Mouse (Mus musculus): ENCODE results near the gene Rab11fip5.

The Rab11fip5 gene

DNA sequence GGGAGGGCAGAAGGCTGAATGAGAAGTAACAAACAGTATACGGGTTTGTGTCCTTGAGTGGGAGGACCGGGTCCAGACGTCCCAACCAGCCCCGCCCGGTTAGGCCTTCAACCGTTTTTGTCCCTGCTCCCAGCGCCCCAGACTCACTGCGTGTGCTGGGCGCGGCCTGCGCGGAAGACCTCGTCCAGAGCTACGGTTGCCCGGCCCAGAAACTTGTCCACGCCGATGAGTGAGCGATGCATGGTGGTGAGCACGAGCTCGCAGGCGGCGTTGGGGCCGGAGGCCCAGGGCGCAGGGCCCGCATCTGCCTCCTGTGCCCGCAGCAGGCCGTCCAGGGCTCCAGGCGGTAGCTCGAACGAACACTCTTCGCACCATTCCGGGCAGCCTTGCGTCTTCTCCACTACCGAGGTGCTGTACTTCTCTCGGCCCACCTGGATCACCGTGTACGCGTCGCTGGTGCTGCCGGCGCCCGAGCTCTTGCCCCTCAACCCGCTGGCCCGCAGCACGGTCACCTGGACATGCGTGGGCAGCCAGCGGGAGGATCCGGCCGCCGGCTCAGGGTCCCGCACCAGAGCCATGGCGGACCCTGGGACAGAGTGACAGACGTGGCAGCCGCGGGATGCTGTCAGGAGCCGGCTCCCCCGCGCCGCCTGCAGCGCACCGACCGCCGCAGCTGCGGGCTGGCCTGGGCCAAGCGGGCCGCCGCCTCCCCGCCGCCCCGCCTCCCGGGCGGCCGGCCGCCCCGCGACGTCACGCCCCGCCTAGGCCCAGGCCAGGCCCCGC lies at the start of gene Rab11fip5:
TSS of gene Rab11fip5 (minus strand) at position 684 of the 783 bp plus-strand sequence.
- DNase-seq: peak; percentile 35

DNA sequence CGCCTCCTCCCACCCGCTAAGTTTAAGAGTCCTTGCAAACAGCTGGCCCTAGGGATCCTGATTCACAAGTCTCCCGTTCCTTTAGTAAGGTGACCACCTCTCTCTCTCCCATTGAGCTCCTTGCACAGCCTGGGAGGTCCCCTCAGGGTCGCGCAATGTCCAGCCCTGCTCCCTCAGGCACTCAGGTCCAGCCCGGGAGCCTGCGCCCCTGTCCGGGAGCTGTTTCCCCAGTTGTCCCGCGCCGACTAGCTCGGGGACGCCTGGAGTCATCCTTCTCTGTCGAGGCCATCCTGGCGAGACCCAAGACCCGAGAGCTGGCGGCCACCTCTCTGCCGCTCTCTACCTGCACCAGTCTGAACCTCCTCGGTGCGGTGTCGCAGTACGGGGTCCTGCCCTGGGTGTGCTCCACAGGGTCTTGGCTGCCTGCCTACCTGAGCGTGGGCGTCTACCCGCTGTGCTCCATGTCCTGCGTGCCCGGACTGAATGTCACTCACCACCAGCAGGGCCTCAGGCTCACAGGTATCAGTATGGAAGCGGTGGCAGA lies 49.5 kb upstream of the Rab11fip5 start, which contains the start of gene Noto:
TSS of gene Noto (plus strand) at position 51 of the 544 bp plus-strand sequence.
- no peak for DNase-seq

DNA sequence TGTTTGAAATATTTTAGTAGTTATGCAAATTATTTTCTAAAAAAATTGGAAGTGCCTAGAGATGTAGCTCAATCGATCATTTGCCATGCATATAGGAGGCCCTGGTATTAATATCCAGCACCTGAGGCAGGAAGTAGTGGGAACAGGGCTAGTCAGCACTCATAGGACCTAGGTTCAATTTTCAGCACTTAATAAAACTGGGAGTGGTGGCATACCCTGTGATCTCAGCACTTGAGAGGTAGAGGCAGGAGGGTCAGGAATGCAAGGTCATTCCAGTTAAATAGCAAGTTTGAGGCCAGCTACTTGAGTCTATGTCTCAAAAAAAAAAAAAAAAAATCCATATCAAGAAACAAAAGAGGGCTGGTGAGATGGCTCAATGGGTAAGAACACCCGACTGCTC lies 44.7 kb upstream of the Rab11fip5 start:
- no peak for DNase-seq

DNA sequence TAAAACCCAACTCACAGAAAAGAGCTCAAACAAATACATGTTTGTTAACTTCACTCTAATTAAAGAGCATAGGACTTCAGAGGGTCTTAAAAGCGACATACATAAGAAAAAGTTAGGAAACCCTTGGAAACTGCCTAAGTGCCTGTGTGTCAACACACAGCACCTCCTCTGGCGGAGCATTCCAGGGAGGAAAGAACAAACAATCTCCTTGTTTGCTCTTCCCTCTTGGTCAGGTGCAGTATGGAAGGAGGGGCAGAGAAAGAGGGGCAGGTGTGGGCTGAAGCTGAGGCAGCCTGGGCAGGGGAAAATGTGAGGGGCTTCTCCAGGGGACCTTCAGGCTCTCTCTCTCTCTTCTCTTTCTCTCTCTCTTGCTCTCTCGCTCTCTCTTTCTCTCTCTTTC lies 41.4 kb upstream of the Rab11fip5 start:
- no peak for DNase-seq

DNA sequence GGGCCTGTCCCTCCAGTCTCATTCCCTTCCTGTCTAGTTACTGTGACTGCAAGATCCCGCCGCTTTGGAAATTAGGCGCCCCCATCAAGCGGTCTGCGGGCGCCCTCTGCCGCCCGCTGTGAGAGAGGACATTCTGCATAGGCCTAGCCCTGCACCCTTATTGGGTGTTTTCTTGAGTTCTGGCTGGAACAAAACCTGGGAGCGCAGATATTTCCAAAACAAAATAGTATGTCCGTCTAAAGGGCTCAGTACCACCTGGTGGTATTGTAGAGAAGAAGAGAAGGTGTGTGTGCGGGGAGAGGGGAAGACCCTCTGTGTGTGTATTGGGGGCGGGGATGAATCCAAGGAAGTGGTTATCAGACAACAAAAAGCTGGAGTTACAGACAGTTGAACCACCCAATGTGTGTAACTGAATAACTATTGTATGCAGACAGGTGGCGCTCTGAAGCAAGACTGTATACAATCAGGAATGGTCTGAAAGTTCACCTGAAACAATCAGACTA lies 36.4 kb upstream of the Rab11fip5 start:
- DNase-seq: peak; percentile 56

DNA sequence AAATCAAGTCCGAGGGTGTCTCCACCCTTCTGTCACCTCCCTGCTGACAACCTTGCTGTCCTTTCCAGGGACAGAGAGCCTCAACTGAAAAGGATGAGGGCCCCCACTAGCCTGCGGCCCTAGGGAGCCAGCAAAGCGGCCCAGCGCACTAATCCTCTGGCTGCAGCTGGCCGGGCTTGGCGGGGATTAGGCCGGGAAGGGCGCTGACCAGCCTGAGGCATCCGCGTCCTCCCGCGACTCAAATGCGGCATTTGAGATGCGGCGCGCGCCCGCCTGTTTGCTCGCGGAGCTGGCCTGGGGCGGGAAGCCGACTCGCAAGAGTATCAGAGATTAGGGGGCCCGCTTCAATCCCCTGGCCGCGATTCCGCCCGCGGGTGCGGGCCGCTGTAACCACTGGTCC lies 34.6 kb upstream of the Rab11fip5 start:
- DNase-seq: peak; percentile 19

DNA sequence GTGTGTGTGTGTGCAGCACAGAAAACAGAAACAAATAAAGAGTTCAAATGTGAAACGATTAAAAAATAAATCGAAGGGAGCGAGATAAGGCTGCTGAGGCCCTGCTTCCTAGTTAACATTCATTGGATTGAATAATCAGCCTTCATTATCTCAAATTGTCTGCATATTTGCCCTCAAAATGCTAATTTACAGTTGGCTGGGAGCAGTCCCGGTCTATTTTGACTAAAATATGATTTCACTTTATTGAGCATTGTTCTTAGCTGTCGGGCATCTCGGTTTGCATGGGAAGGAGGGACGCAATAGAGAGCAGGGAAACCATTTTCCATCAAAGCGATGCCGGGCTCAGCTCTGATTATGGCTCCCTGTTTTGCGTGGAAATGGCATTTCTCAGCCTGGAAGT lies 28.6 kb upstream of the Rab11fip5 start:
- DNase-seq: no peak

DNA sequence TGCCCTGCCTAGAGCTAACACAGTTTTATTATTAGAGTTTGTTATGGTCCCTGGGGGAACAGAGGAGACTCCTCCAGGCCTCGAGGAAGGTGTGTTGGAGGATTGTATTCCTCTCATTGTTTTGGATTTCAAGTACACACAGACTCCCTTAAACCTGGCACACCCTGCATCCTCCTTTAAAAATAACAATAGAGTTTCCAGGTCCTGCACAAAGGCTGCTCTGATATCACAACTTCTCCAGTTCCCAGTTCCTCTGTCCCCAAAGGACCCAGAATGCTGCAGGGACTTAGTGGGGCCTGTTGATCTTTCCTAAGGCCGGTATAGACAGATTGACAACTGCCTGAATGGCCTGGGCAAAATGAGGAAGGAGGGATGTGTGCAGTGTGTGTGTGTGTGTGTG lies 28.2 kb upstream of the Rab11fip5 start:
- DNase-seq: no peak

DNA sequence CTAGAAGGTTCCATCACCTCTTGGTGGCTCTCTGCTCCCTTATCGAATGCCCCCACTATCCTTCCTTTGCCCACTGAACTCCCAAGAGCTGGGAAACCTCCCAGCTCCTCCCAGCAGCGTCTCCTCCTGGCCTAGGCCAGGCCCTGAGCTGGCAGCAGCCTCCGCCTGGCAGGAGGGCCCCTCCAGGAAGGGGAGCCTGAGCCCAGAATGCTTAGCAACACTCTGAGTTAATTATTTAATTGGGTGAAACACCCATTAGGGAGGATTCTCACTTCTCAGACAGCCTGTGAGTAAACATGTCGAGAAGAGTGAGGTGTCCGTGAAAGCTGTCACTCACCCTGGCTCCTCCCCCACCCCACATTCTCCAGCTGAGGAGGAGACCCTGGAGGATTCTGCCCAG lies 25.3 kb upstream of the Rab11fip5 start:
- DNase-seq: no peak

DNA sequence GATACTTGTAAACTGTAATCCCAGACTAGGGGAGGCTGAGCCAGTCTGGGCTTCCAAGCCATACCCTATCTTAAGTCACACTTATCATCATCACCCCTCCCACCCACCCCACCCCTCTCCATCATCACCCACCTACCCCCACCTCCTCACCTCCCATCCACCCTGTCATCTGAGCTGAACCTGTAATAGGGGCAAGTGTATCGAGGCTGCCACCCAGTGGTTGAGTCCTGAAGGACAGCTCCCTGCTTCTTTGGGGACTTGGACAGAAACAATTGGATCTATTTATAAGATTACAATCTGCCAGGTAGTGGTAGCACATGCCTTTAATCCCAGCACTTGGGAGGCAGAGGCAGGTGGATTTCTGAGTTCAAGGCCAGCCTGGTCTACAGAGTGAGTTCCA lies 22.7 kb upstream of the Rab11fip5 start:
- peak; percentile 33 for DNase-seq

DNA sequence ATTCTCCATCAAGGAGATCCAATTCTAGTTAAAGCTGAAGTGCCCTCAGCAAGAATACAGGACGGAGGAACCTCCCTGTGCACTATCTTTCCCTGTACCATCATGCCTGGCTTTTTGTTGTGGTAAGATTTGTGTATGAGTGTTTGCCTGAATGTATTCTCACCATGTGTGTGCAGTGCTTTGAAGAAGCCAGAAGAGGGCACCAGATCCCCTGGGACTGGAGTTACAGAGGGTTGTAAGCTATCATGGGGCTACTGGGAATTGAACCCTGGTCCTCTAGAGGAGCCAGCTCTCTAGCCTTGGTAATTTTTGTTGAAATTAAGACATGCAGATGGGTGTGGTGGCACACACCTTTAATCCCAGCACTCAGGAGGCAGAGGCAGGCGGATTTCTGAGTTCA lies 20.9 kb upstream of the Rab11fip5 start:
- DNase-seq: no peak

DNA sequence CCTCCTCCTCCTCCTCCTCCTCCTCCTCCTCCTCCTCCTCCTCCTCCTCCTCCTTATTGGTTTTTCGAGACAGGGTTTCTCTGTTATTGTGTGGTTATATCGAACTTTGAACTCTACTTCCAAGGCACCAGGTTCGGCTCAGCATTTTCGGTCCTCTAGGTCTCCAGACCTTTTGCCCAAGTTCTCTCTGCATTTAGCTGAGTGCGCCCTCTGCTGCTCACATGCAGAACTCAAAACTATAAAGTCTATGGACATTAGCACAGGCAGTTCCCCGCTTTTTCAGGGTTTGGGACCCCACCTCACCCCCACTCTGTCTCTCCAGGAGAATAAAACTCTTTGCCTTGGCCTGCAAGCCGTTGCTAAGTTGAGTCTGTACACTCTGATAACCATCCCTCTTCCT lies 17.4 kb upstream of the Rab11fip5 start:
- peak; percentile 69 for DNase-seq

DNA sequence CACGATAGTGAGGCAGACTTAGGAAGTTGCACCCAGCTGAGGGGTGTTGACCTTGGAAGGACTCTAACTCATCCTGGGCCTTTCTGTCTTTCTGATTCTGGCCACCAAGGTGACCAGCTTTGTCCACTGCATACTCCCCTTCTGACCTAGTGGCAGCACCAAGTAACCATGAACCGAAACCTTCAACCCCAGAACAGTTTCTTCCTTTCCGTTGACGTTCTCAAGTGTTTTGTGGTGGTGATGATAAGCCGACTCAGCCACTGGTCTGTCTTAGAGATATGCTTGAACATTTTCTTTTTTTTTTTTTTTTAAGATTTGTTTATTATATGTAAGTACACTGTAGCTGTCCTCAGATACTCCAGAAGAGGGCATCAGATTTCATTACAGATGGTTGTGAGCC lies 14.2 kb upstream of the Rab11fip5 start:
- no peak for DNase-seq

DNA sequence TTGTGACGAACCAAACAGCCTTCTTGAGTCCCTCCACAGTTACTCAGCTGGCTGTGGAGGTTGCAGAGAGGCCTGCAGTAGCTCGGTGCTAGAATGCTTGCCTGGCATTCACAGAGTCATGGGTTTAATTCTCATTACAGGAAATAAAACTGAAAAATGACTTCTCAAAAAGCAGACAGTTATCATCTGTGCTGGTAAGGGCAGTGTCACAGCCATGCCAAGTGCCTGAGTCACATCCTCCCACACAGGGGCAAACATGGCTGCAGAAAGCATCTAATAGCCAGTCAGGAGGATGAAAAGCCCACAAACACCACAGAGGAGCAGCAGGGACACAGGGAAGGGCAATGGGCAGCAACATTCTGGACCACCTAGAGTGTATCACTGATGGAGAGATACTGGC lies 8.4 kb upstream of the Rab11fip5 start:
- DNase-seq: no peak

DNA sequence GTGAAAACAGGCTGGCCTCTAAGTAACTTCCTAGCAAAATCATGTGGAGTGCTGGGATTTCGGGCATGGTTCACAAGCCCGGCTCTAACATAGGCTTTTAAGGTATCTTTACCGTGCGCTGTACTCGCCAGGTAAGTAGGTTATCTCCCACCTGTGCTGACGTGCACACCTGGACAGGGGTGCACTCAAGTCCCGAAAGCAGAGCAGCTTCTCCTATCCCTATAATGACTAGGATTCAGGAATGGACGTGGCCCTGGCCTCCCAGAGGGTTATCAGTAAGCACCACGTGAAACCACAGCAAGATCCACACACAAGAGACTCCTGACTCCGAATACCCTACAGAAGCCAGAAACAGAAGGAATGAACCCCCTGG lies 7.2 kb upstream of the Rab11fip5 start:
- DNase-seq: no peak

DNA sequence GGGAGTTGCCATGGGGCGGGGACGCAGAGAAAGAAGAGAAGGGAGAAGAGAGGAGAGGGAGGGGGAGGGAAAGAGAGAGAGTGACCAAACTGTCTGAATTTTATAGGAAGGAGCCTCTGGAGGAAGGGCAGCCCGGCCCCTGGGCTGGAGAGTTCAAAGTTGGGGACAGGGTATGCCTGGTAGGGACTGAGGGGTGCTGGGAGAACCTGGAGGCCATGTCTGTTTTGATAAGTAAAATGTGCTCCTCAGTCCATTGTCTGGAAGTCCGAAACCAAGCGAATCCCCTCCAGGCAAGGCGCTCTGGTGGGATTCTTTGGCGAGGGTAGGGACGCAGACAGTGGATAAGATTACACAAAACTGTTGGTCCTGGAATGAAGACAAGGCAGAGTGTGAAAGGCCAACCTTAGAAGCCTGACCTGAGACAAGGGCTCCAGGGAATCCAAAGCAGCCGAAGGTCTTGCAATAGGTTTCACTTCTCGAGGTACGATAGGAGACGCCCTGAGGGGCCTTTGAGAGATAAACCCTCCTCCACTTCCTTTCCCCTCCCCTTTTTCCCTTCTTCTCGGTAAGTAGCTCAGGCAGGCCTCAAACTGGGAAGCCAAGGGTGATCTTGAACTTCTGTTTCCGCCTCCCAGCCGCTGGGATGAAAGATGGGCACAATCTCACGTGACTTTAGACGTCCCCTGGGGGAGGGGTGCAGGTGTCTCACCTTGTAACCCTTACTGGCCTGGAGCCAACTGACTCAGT lies 6.6 kb upstream of the Rab11fip5 start:
- DNase-seq: no peak

DNA sequence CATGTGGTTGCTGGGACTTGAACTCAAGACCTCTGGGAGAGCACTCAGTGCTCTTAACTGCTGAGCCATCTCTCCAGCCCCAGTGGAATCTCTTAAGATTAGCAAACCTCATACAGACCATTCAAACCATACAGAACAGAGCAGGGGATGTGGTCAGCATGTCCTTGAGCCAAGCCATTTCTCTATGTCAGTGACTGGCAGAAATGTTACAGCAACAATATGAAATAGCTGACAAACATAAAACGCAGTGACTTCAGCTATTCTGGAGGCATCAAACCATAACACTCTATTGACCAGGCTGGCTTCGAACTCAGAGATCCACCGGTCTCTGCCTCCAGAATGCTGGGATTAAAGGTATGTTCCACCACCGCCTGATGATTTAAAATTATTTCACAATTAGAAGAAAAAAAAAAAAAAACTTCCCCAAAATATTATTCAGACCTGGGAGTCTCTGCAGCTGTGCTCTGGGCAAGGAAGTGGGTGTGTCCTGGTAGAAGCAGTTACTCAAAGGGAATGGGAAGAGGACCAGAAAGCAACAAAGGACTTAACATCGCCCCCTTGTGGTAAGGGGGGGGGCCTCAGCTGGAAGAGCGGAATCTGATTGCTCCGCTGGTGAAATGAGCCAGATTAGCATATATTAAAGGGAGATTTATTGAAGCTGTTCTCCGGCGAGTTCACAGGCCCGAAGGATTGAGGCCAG lies 5.9 kb upstream of the Rab11fip5 start:
- peak; percentile 71 for DNase-seq

DNA sequence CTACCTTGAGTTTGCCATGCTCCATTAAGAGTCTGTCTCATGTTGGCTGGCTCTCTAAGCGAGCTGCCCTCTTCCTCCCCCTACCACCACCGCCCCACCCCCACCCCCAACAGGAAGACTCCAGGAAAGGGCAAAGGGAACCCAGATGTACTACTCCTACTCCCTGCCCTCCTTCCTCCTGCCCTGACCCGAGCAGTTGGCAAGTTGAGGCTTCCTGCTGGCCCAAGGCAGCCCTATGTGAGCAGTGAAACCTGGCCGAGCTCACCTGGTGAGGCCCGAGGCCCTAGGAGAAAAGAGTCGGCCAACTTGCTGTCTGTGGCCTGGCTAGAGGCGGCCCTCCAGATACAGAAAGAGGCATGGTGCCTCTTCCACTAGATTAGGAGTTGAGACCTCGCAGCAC lies 4.2 kb upstream of the Rab11fip5 start:
- DNase-seq: no peak

DNA sequence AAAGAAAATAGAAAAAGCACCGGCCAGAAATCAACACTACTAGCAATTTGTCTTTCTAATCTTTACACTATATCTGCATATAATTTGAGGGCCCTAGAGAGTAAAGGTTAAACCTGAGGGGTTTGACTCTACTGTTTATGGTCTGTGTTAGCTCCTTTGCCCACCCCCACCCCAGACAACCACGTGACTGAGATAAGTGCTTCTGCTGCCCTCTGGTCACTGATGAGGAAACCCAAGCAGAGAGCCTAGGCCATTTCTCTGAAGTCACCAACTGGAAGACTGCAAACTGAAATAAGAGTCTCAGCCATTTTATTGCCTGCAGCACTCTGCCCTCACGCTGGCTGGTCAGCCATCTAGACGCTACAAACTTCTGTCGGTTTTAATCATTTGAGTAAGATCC lies 3.4 kb upstream of the Rab11fip5 start:
- DNase-seq: no peak

DNA sequence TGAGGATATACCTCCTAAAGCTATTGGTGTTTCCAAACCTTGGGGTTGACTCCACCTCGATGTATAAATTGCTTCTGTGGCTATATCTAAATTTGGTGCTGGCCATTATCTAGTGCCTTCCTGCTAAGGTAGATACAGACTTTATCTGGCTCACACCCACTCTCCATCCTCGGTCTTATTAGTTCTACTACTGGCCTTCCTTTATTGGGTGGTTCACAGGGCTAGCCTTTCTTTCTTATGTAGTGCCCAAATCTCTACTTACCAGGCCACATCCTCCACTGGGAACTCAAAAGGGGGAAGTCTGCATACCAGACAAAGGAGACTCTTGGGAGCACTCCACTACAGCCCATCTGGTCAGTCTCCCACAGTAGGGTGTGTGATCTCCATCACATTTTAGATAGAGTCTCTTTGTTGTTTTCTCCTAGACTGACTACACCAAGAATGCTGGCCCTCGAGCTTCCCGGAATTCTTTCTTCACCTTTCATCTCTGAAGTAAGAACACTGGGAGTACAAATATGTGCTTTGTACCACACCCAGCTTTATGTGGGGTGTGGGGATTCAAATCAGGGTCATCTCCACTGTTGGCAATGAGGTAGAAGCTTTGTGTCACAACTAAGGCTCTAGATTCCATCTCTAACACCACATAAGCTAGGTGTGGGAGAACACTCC lies 2.8 kb upstream of the Rab11fip5 start:
- DNase-seq: no peak

DNA sequence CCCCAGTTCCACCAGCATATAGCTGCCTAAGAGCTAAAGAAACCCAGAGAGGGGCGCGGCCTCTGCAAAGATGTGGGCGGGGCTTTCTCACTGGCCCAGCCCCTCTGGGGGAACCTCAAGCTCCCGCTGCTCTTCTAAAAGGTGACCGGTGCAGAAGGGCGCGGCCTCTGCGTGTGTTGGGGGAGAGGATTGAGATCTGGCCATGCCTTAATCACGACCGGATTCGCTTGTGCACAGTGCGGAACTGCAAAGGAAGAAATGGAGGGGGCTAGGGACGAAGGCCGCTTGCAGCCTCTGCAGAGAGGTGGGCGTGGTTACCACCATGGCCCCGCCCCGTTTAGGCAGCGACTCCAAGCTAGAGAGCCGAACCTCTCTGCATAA lies 290 bp upstream of the Rab11fip5 start:
- peak; percentile 95 for DNase-seq

DNA sequence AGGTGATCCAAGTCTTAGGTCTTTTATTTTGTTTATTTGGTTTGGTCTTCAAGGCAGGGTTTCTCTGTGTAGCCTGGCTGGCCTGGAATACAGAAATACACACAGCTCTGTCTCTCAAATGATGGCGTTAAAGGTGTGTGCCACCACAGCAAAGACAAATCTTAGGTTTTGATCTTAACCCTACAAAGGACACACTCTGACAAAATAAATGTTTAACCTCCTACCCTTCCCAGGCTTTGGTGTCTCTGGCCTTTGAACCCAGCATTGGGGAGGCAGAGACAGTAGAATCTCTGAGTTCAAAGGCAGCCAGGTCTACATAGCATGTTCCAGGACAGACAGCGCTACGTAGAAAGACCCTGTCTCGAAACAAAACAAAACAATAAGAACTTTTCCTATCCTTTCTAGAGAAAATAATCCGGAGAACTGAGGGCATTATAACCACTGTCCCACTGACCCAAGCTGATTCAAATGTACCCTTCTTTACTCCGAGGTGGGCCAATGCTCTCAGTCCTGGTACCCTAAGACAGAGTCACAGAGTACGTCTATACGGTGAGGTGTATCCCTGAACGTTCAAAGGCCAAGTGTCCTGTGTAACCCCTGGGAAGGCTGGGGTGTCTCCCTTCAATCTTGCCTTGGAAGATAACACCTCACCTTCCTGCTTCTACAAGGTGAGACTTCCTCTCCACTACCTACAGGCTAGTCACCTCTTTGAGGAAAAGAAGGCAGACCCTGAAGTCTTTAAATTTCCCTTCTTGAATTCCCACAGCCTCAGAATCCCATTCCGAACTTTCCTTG lies 1.2 kb downstream of the Rab11fip5 start:
- DNase-seq: no peak

Data from right cerebral cortex, postnatal 14 days (tissue).